9 mouse cellular contexts compared by ENCODE assay signal in genomic region chr3:125678924-125679323, GRCm38 (mm10).
DNase-seq lines count a peak whose midpoint lies in the region; ATAC-seq lines count a peak whose summit lies in the region.
"Had no signal": no experiment of that assay in that cellular context is flagged by ENCODE, and none has a peak within 500 bp of the region (broad histone marks: within the 10 kb centered on the region; RNA-seq: fewer than 3 reads in every experiment).

No protein-coding gene starts in this region.

- no peaks in the 10 kb centered on the region for H3K9me3 ChIP-seq in kidney, embryonic 15.5 days (replicated peaks)
- H3K9me3 ChIP-seq in embryonic facial prominence, embryonic 14.5 days (ENCODE audit: control insufficient read depth, low read length) = no peaks in the 10 kb centered on the region
- no peaks in the 10 kb centered on the region for H3K9me3 ChIP-seq in neural tube, embryonic 15.5 days (replicated peaks)

- 0 out of 2 replicates have a peak, but pooled peaks have one; percentile 43 for ATAC-seq in kidney, embryonic 15.5 days (replicated peaks; ENCODE audit: low FRiP score)
- peak; percentile 74; the same call in 1 of the 2 replicates for ATAC-seq in embryonic facial prominence, embryonic 14.5 days (ENCODE audit: low read depth)
- peak; percentile 84 for ATAC-seq in neural tube, embryonic 15.5 days (ENCODE audit: low FRiP score)

- H3K4me3 ChIP-seq in kidney, embryonic 15.5 days (replicated peaks) = no peak overlapping the region
- H3K4me3 ChIP-seq in embryonic facial prominence, embryonic 14.5 days (ENCODE audit: low read depth, low read length) = peak overlapping the region; percentile 17; the same call in 1 of the 2 replicates
- H3K4me3 ChIP-seq in neural tube, embryonic 15.5 days (replicated peaks) = 0 out of 2 replicates have a peak overlapping the region, but pooled peaks have one; percentile 19

- H3K4me2 ChIP-seq in kidney, embryonic 15.5 days = no peak overlapping the region
- H3K4me2 ChIP-seq in embryonic facial prominence, embryonic 14.5 days (ENCODE audit: low read depth, low read length) = peak overlapping the region; percentile 39
- H3K4me2 ChIP-seq in neural tube, embryonic 15.5 days = peak overlapping the region; percentile 49

- H3K27me3 ChIP-seq in kidney, embryonic 15.5 days = no peaks in the 10 kb centered on the region
- no peaks in the 10 kb centered on the region for H3K27me3 ChIP-seq in embryonic facial prominence, embryonic 14.5 days (replicated peaks; ENCODE audit: control insufficient read depth, insufficient read depth, low read length)
- no peaks in the 10 kb centered on the region for H3K27me3 ChIP-seq in neural tube, embryonic 15.5 days (replicated peaks)

- H3K27ac ChIP-seq in kidney, embryonic 15.5 days = no peak overlapping the region
- H3K27ac ChIP-seq in embryonic facial prominence, embryonic 14.5 days (replicated peaks; ENCODE audit: low read depth, low read length) = 0 out of 2 replicates have a peak overlapping the region, but pooled peaks have one; percentile 5
- H3K27ac ChIP-seq in neural tube, embryonic 15.5 days (replicated peaks) = 0 out of 2 replicates have a peak overlapping the region, but pooled peaks have one; percentile 18

- no peak overlapping the region for H3K9ac ChIP-seq in kidney, embryonic 15.5 days
- H3K9ac ChIP-seq in embryonic facial prominence, embryonic 14.5 days (ENCODE audit: low read depth, low read length) = no peak overlapping the region
- H3K9ac ChIP-seq in neural tube, embryonic 15.5 days (replicated peaks) = no peak overlapping the region

- DNase-seq in kidney, adult 11 months = no peak
- peak; percentile 77 for DNase-seq in embryonic facial prominence, embryonic 14.5 days (ENCODE audit: low spot score)
- DNase-seq in left cerebral cortex, adult 11 months (ENCODE audit: low spot score) = peak; percentile 7
- DNase-seq in adrenal gland, postnatal 10 days = no peak
- DNase-seq in urinary bladder, postnatal 10 days (ENCODE audit: low spot score) = no peak
- no peak for DNase-seq in spleen, adult 18-20 months
- DNase-seq: lung, postnatal 36 days had no signal

- no peaks in the 10 kb centered on the region for H3K36me3 ChIP-seq in kidney, embryonic 15.5 days
- no peaks in the 10 kb centered on the region for H3K36me3 ChIP-seq in embryonic facial prominence, embryonic 14.5 days (ENCODE audit: control insufficient read depth, insufficient read depth, low read length)
- H3K36me3 ChIP-seq in neural tube, embryonic 15.5 days = no peaks in the 10 kb centered on the region

- no peaks in the 10 kb centered on the region for H3K4me1 ChIP-seq in kidney, embryonic 15.5 days
- no peaks in the 10 kb centered on the region for H3K4me1 ChIP-seq in embryonic facial prominence, embryonic 14.5 days (ENCODE audit: control insufficient read depth, insufficient read depth, low read length)
- 0 out of 2 replicates have a peak, but pooled peaks cover 5% of the 10 kb centered on the region for H3K4me1 ChIP-seq in neural tube, embryonic 15.5 days

- WGBS in kidney, embryonic 15.5 days = 78% methylated on average over 9 of the region's 9 CpGs
- WGBS in embryonic facial prominence, embryonic 14.5 days = 61% methylated on average over 9 of the region's 9 CpGs
- WGBS in neural tube, embryonic 15.5 days = 43% methylated on average over 9 of the region's 9 CpGs

Comparison
In these comparisons a context has a peak if more than half of its experiments do, and no peak if none do; other contexts are left out.
1. DNase-seq: peak in embryonic facial prominence, embryonic 14.5 days (single experiment) and left cerebral cortex, adult 11 months (single experiment); none in kidney, adult 11 months (single experiment), adrenal gland, postnatal 10 days (single experiment), urinary bladder, postnatal 10 days (single experiment) and spleen, adult 18-20 months (0 of 2).
2. Peak in every context shown above with its lines, with median percentiles within 50 percentile points of each other: ATAC-seq.